Mouse (Mus musculus) monocyte, adult 5-6 weeks (primary cell): Measurements from ENCODE around the gene Snap29. TPM values are rescaled to one million over a fixed set of nuclear protein-coding genes. Genes with fewer than 3 reads are reported as not detected.

Source experiments
- ATAC-seq: fragments of 153-309, 156-312 bp; replicated peaks from 2 replicates; pipeline ENCODE4 v1.8.0; 2017; ENCODE audit warnings: mild to moderate bottlenecking; ENCODE audit not compliant: low TSS enrichment, insufficient number of reproducible peaks, severe bottlenecking, poor library complexity, low FRiP score
- total RNA-seq: library from RNA; stranded (forward); fragments of 200-1000, 200-491, 200-594 nt; gene quantifications from 3 replicates; pipeline ENCODE4 v1.2.3, GENCODE M21; 2017

Snap29 gene
- total RNA-seq, result 27.6 to 47.3 TPM (median 45.0 TPM) in 3 replicates

DNA sequence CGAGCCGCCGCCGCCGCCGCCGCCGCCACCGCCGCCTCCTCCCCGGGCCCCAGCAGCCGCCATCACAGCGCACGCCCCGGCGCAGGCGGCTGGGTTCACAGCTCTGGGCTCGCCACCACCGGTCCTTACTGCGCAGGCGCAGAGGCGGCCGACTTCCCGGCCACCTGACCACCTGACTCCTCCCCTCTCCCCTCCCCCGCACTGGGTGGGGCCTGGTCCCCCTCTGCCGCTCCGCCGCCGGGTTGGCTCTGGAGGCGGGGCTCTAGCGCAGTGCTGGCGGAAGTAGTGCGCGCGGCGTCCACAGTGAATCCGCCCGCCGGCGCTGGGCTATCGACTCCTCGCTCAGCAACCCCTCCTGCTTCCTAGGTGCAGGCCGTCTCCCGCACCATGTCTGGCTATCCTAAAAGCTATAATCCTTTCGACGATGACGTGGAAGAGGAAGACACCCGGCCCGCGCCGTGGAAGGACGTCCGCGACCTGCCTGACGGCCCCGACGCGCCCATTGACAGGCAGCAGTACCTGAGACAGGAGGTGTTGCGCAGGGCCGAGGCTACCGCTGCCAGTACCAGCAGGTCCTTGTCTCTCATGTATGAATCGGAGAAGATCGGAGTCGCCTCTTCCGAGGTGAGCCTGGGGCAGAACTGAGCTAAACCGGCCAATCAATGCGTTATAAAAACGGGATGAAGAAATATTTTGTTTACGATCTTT, at the start of gene Snap29, which contains the start of gene Pi4ka:
Gene Snap29, plus strand, starts transcription at position 251 of the 708 bp plus-strand sequence.
Gene Pi4ka, minus strand, starts transcription at position 579 of the 708 bp plus-strand sequence.
- ATAC-seq, result peak; percentile 90

DNA sequence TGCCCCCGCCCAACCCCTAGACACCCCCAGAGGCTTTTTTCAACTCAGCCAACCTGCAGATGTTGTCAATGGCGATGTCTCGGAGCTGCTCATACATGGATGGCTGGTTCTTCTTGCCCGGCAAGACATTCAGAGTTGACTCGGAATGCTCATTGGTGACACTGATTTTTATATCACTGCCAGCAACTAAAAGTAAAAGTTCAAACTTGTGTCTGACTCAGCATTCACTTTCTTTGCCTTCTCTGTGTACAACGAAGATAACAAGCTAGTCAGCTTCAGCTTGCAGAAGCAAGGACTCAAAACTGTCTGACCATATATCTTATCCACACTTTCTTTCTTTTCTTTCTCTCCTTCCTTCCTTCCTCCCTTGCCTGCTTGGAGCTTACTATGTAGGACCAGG, 49.8 kb upstream of the Snap29 start:
- ATAC-seq, result no peak

DNA sequence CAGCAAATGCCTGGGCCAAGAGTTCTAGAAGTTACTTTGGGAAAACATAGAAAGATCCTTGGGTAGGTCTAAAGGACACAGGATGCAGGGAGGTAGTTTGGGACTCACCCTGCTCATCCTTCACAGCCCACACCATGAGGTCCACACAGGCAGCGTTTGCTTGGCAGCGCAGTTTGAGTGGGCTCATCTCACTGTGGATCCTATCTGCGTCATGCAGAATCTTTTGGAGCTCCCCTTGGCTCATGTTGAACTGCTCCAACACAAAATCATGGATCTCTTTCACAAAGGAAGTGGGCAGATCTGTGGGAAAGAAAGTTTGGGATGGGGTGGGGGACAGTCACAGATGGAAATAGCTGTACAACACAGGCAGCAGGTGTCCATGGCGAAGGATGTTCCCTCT, 47.0 kb upstream of the Snap29 start:
- no peak for ATAC-seq

DNA sequence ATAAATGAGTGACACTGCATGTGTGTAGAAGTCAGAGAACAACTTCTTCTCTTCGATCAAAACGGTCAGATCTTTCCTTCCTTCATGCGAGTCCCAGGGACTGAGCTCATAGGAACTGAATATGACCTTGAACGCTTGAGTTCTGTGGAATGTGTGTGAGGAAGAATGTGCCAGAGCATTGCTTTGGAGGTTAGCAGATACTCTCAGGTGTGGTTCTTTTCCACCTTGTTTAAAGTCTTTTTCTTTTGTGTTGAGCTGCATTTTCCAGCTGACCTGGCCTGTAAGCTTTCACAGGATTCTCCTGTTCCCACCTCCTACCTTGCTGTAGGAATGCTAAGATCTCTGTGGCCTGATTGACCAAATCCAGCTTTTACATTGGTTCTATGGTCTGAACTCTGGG, 23.5 kb upstream of the Snap29 start:
- no peak for ATAC-seq

DNA sequence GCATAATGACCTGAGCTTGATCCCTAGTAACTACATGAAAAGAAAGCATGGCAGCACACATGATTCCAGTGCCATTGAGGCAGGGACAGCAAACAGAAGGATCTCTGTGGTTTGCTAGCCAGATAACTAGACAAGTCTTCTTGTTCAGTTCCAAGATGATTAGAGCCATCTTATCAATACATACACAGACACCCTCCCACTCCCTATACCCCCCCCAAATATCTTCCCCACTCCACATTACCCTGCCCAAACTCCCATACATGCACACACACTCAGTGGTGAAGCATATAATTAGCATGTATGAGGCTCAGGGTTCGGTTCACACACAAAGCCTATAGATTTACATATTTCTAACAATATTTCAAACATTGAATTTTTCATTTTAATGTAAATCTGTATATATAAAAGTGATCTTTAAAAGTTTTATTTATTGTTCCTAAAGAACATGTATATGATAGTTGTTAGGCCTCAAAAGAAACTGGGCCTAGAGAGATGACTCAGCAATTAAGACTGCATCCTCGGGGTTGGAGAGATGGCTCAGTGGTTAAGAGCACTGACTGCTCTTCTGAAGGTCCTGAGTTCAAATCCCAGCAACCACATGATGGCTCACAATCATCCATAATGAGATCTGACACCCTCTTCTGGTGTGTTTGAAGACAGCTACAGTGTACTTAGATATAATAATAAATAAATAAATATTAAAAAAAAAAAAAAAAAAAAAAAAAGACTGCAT, 22.0 kb upstream of the Snap29 start:
- ATAC-seq, result no peak

DNA sequence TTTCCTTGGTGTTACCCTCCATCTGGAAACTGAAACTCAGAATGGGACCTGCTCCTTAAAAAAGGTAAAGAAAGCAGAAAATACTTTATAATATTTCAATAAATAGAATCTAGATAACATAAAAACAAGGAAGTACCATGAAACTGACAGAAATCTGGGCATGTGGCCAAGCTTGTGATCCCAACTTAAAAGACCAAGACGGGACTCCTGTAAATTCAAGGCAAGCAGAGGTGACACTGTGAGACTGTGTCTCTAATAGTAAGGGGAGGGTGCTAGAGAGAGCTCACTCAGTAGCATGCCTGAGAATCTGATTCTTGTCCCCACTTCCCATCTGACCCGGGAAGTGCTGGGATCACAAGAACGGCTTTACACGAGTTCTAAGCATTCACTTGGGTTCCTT, 13.0 kb upstream of the Snap29 start:
- no peak for ATAC-seq

DNA sequence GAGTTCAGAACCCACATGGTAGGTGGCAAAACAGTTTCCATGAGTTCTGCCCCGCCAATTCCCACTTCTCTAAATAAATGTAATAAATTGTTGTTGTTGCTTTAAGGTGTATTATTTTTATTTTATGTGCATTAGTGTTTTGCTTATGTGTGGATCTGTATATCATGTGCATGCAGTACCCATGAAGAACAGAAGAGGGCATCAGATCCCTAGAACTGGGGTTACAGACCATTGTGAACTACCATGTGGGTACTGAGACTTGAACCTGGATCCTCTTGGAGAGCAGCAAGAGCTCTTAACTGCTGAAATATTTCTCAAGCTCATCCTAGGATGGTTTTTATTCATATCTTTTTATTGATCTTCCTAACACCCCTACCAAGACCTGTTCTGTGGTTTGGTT, 2.9 kb upstream of the Snap29 start:
- peak; percentile 40; the same call in 1 of the 2 replicates for ATAC-seq

DNA sequence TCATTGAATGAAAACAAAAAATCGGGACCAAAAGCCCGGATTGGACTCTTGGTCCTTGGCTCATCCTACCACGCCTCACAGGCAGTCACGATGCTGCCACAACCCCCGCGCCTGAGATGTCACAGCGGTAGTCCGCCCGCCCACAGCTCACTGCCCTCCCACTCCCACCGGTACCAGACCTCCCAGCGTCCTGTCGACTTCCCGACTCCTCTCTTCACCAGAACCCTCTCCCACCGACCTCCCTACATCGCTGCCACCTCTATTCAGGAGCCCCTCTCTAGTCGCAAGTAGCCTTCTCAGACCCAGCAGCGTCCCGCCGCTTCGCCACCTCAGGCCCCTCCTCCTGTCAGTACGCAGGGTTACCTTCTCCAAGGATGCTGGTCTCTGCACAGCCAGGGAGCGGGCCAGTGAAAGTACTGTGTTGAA, 502 bp upstream of the Snap29 start:
- ATAC-seq, result peak; percentile 20

DNA sequence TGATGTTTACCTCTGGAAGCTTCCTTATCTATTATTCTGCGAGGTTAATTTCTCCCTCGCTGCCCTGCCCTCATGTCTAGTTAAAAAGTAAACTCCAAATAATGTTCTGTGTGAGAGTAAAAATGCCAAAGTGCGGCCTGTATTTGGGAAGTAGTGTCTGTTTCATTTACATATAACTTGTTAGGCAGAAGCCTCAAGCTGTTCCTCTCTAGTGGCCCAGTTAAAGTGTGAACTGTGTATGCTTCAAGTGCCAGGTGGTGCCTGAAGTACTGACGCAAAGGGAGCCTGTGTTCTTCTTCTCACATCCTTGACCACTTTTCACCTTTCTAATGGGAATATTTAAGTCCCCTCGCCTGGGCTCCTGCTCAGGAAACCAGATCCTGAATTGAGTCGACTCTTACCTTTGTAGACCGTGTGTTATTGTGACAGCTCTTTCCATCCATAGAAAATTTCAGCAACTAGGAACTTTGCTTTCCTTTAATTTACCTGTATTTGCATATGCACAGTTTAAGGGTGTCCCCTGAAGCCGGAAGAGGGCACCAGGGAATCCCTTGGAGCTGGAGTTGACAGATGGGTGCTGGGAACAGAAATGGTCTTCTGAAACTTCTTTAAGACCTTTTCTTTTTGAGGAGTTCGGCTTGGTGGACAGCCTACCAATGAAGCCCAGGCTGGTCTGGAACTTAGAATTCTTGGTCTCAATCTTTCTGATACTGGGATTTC, 886 bp downstream of the Snap29 start:
- no peak; the same call in 1 of the 2 replicates for ATAC-seq

DNA sequence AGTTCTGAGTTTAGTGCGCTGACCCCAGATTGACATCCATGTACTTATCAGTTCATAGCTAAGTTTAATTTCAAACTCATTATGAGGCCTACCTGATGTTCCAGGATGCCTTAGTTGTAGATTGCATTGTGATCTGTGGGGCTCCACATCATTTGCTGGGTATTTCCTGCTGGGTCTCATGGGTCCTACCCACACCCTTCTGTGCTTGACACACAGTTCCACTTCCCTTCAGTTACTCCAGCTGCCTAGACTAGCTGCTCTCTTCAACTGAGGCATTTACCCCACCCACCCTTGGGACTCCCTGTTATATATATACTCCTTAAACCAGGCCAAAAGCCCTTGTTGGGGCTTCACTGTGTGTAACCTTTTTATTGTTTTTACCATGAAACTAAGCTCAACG, 3.3 kb downstream of the Snap29 start:
- no peak for ATAC-seq

DNA sequence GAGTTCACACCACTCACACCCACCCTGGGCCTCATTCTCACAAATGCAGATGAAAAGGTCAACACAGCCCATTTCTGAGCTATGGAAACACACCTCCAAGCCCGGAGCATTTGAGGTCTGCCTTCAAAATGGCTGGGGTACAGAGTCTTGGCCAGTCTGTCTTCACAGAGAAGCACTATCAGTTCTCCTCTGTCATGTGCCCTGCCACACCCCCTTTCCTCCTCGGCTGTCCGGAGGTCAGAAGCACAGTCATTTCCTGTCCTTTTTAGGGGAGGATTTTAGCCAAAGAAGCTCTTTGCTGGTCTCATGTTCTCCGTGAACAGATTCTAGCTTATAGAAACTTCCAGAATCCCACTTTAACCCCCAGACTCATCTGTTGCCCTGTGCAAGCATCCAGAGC, 4.4 kb downstream of the Snap29 start:
- no peak for ATAC-seq

DNA sequence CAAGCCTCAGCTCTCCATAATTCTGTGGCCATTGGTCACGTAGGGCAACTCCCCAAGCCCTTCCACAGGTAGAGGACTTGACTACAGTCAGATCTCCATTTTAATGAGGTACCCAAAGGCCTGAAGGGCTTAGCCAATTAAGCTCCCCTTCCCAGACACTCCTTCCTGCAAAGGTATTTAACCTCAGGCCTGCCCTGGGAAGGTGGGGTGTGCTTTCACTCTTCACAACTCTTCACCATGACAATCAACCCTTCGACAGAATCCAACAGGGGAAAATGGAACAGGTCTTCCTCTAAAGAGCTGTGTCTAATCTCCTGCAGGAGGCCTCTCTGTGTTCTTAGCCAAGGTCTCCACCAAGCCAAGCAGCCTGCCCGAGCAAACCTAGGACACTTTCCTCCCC, 17.2 kb downstream of the Snap29 start:
- no peak for ATAC-seq

DNA sequence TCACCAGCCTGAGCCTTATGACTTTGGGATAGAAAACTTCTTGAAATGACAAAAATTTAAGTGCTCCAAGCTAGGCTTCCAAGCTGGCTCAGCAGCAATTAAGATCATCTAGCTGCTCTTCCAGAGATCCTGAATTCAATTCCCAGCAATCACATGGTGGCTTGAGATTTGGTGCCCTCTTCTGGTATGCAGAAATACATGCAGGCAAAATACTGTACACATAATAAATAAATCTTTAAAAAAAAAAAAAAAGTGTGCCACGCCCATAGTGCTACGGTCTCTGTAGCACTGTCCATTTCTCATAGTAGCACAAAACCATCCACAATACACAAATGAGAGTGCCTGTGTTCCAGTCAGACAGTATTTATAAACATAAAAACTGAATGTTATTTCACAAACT, 26.8 kb downstream of the Snap29 start:
- no peak for ATAC-seq

DNA sequence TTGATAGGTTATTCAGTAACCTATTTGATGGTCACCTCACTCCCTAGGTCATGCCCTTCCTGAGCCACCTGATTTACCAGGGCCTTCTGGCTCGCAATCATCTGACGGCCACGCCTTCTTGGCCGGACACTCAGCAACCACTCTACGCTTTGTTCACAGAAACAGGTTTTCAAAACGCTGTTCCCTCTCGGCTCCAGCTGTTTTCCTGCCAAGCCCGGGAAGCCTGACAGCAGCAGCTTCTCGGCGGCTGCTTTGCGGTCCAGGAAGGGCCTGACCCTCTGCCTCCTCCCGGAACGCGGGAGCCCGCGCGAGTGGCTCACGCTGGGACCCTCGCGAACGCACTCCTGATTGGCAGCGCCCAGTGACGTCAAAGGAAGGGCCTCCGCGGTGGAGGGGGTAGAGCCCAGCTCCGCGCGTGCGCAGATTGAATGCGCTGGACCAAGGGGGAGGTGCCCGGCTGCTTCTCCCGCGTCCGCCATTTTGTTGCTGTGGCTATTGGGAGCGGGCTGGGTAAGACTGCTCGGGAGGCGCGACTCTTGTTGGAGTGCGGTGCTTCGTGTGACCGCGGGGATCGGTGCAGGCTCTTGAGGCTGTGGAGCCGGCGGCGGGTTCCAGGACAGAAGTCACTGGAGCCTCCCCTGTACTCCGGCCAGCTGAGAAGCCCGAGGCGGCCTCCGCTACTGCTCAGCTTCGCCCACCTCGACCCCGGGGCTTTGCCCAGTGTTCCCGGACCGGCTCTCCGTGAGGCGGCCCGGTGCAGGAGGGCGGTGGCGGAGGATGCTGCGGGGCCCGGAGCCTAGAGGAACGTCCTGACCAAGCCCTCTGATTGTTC, 46.0 kb downstream of the Snap29 start, which contains the start of gene Crkl:
Gene Crkl, plus strand, starts transcription at position 447 of the 832 bp plus-strand sequence.
- ATAC-seq, result peak; percentile 98

DNA sequence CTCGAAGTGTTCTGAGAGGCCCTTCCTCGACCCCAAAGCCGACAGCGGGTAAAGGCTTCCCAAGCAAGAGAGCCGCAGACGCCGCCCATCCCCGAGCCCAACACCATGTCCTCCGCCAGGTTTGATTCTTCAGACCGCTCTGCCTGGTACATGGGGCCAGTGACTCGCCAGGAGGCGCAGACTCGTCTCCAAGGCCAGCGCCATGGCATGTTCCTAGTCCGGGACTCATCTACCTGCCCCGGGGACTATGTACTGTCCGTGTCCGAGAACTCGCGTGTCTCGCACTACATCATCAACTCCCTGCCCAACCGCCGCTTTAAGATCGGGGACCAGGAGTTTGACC, 46.6 kb downstream of the Snap29 start:
- ATAC-seq, result 0 out of 2 replicates have a peak, but pooled peaks have one; percentile 9

DNA sequence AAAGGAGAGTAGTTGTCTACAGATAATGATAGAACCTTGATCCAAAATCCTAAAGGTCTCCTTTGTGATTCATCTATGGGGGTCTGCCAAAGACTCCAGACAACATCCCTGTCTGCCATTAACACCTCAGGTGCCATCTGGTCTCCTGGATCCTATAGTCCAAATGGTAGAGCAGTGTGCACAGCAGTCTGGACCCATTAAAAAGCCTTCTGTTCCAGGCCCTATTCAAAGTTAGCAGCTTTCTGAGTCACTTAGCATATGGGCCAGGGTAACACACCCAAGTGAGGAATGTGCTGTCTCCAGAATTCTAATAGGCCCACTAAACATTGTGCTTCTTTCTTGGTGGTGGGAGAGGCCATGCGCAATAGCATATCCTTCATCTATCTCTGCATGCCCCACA, 51.1 kb downstream of the Snap29 start:
- ATAC-seq, result no peak

DNA sequence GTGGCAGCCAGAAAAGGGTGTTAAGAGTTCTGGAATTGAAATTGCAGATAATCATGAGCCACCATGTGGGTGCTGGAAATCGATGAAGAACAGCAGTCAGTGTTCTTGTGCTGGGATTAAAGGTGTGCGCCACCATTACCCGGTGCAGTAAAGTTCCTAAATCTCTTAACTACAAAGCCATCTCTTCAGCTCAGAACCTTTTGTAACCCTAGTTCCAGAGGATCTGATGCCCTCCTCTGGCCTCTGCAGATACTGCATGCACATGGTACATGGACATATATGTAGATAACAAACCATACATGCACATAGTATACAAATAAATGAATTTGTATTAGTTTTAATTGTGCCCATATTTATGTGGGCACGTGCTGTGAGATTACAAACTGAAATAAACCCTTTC, 54.5 kb downstream of the Snap29 start:
- ATAC-seq, result 0 out of 2 replicates have a peak, but pooled peaks have one; percentile 47

DNA sequence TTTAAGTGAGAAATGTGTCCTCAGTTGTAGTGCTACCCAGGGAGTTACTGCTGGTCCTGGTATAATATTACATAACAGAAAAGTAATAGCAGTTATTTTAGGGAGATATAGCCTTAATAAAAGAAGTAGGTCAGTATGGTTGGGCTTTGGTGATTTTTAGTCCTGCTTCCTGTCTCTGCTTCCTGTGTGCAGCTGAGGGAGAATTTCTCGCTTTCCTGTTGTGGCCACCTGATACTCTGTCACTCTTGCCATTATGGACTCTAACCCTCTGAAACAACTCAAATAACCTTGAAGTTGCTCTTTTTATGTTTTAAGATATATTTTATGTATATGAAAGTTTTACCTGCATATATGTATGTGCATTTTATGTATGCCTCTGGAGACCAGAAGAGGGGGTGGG, 55.8 kb downstream of the Snap29 start:
- no peak for ATAC-seq

DNA sequence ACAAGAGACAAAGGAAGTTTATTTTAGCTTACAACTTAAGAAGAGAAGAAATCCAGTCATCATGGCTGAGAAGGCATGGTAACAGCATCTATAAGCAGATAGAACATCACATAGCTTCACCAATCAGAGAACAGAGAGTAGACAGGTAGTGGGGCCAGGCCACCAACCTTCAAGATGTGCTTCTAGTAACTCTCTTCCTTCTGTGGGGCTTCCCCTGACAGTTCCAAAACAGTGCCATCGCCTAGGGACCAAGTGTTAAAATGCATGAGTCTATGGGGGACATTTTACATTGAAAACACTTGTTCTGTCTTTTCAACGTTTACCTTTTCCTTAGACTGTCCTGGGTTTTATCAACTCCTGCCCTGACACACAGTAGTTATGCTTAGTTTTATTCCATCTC, 57.4 kb downstream of the Snap29 start:
- no peak for ATAC-seq
